Comparison of ENCODE assay signal across 9 mouse cellular contexts in genomic region chr10:70173314-70173713, GRCm38 (mm10). TPM values are rescaled to one million over a fixed set of nuclear protein-coding genes. Genes with fewer than 3 reads are reported as not detected.
DNase-seq lines count a peak whose midpoint lies in the region; ATAC-seq and TF ChIP-seq lines count a peak whose summit lies in the region.
"Had no signal": no experiment of that assay in that cellular context is flagged by ENCODE, and none has a peak within 500 bp of the region (broad histone marks: within the 10 kb centered on the region; RNA-seq: fewer than 3 reads in every experiment).

No protein-coding gene starts in this region.

- H3K9me3 ChIP-seq in kidney, embryonic 14.5 days (ENCODE audit: control insufficient read depth, low read length) = no peaks in the 10 kb centered on the region
- H3K9me3 ChIP-seq in ES-E14 (ENCODE audit: control insufficient read depth, insufficient read depth, low read depth, low read length) = no peaks in the 10 kb centered on the region
- no peaks in the 10 kb centered on the region for H3K9me3 ChIP-seq in stomach, postnatal 0 days (ENCODE audit: control insufficient read depth, low read length)

- TF ChIP-seq CTCF in stomach, postnatal 0 days (IDR thresholded peaks at IDR 0.05; ENCODE audit: low read depth) = peak; percentile 82

- H3K4me2 ChIP-seq in kidney, embryonic 14.5 days (replicated peaks; ENCODE audit: low read depth, low read length) = no peak overlapping the region
- no peak overlapping the region for H3K4me2 ChIP-seq in stomach, postnatal 0 days (replicated peaks; ENCODE audit: low read depth)

- H3K36me3 ChIP-seq in kidney, embryonic 14.5 days (ENCODE audit: control insufficient read depth, insufficient read depth, low read length) = peaks cover 62% of the 10 kb centered on the region
- H3K36me3 ChIP-seq in ES-E14 (ENCODE audit: control insufficient read depth, insufficient read depth, low read length, poor library complexity, severe bottlenecking) = peaks cover 38% of the 10 kb centered on the region; the same call in 1 of the 2 replicates
- H3K36me3 ChIP-seq in stomach, postnatal 0 days (ENCODE audit: control insufficient read depth, insufficient read depth, low read length) = peaks cover 25% of the 10 kb centered on the region

- H3K27ac ChIP-seq in kidney, embryonic 14.5 days (ENCODE audit: low read depth, low read length) = no peak overlapping the region
- no peak overlapping the region for H3K27ac ChIP-seq in ES-E14 (ENCODE audit: insufficient read depth, low read depth, low read length, poor library complexity, severe bottlenecking)
- H3K27ac ChIP-seq in stomach, postnatal 0 days (replicated peaks) = no peak overlapping the region
- H3K27ac ChIP-seq: macrophage had no signal

- in situ Hi-C loops in ES-E14 (cut with MboI; ENCODE audit: low sequenced_read_pairs in 2 of 2, unreplicated experiment in 2 of 2) = no loop called here

- no peak overlapping the region for H3K9ac ChIP-seq in kidney, embryonic 14.5 days (ENCODE audit: low read depth, low read length)
- no peak overlapping the region for H3K9ac ChIP-seq in ES-E14 (ENCODE audit: insufficient read depth, low read depth, low read length, poor library complexity, severe bottlenecking)
- H3K9ac ChIP-seq in stomach, postnatal 0 days (ENCODE audit: low read length) = no peak overlapping the region

- H3K27me3 ChIP-seq in kidney, embryonic 14.5 days (ENCODE audit: control insufficient read depth, insufficient read depth, low read length) = no peaks in the 10 kb centered on the region
- H3K27me3 ChIP-seq in stomach, postnatal 0 days (ENCODE audit: control insufficient read depth, insufficient read depth, low read length) = no peaks in the 10 kb centered on the region

- DNase-seq in kidney, adult 11 months = peak; percentile 67
- peak; percentile 51 for DNase-seq in ES-E14 (ENCODE audit: low read depth, low spot score)
- DNase-seq in frontal cortex, postnatal 36 days (ENCODE audit: low spot score in 2 of 2) = peak; percentile 51 to 52
- DNase-seq in kidney, postnatal 25 days = peak; percentile 84 to 89
- DNase-seq in lung, postnatal 4 days = peak; percentile 57 to 73
- DNase-seq in stomach, postnatal 0 days (ENCODE audit: low spot score) = peak; percentile 62

- WGBS in kidney, embryonic 14.5 days = 58% methylated on average over 3 of the region's 3 CpGs
- WGBS in stomach, postnatal 0 days = 58% methylated on average over 3 of the region's 3 CpGs

- ATAC-seq in kidney, embryonic 14.5 days (ENCODE audit: low FRiP score, low TSS enrichment) = no peak
- ATAC-seq in cerebellum, adult (ENCODE audit: insufficient number of reproducible peaks, low FRiP score, low TSS enrichment) = peak; percentile 57; the same call in 1 of the 2 replicates
- peak; percentile 63; the same call in 1 of the 2 replicates for ATAC-seq in stomach, postnatal 0 days (ENCODE audit: low FRiP score, low TSS enrichment)

- H3K4me1 ChIP-seq in kidney, embryonic 14.5 days (ENCODE audit: control insufficient read depth, insufficient read depth, low read length) = no peaks in the 10 kb centered on the region
- H3K4me1 ChIP-seq in ES-E14 (ENCODE audit: control insufficient read depth in 2 of 2, insufficient read depth in 2 of 2, low read length in 2 of 2, poor library complexity in 1 of 2) = peaks cover 0 to 6% of the 10 kb centered on the region in 2 experiments; a peak in 1 of 4 replicates
- H3K4me1 ChIP-seq in stomach, postnatal 0 days (replicated peaks; ENCODE audit: control insufficient read depth, insufficient read depth) = no peaks in the 10 kb centered on the region

- TF ChIP-seq EP300 in stomach, postnatal 0 days (optimal IDR thresholded peaks at IDR 0.05) = no peak

- H3K4me3 ChIP-seq in kidney, embryonic 14.5 days (ENCODE audit: low read length) = no peak overlapping the region
- no peak overlapping the region for H3K4me3 ChIP-seq in ES-E14 (ENCODE audit: insufficient read depth in 1 of 2, low read depth in 1 of 2, low read length in 2 of 2, poor library complexity in 1 of 2, severe bottlenecking in 1 of 2)
- no peak overlapping the region for H3K4me3 ChIP-seq in stomach, postnatal 0 days (ENCODE audit: low read depth, low read length)

TF ChIP-seq in ES-E14, 5 proteins besides CTCF, POLR2A, EP300 and RAD21:
- TF ChIP-seq MAFK (IDR thresholded peaks at IDR 0.05; ENCODE audit: insufficient read depth, low read depth, low read length) (peak; percentile 70; the same call in 1 of the 2 replicates), ZNF384 (IDR thresholded peaks at IDR 0.05; ENCODE audit: low read depth, low read length) (no peak), ZC3H11A (IDR thresholded peaks at IDR 0.05; ENCODE audit: borderline replicate concordance, low read depth, low read length) (no peak)

RNA-seq across cellular contexts. Expression of gene Mrln, which starts 31.1 kb away (rescaled TPM):
- polyA plus RNA-seq in kidney, embryonic 14.5 days (2014; fragmentation: Nextera tagmentation; extraction: Ambion mirVana) = 7.8 and 9.6 TPM in 2 replicates
- total RNA-seq in ES-E14 (2012; rRNA removed) = not detected in 2 replicates
- polyA plus RNA-seq in stomach, postnatal 0 days (2015; fragmentation: Nextera tagmentation; extraction: Ambion mirVana) = 1.5 and 1.6 TPM in 2 replicates
- polyA plus RNA-seq: macrophage had no signal
